Mouse (Mus musculus) left cerebral cortex, adult 9 months (tissue): ENCODE results near the gene Paf1.

ENCODE experiments used
- DNase-seq, 2 experiments: peaks; one replicate each; pipeline ENCODE4 v3.0.0; 2022; ENCODE audit warnings: low spot score in 2 of 2

Gene Paf1

GRCm38 (mm10) chr7:28370977-28371513 is 21.7 kb upstream of the Paf1 start:
- DNase-seq: no peak

GRCm38 (mm10) chr7:28371514-28371989 is 21.2 kb upstream of the Paf1 start:
- DNase-seq: no peak

- DNase-seq: peak; percentile 90 to 98
Measured at GRCm38 (mm10) chr7:28372251-28373108, 20.3 kb upstream of the Paf1 start, which contains the start of gene Plekhg2. Gene Plekhg2 (minus strand): TSS chr7:28372599.

- DNase-seq: peak in 1 of 2 experiments; percentile 85
Measured at GRCm38 (mm10) chr7:28373131-28373581, 19.6 kb upstream of the Paf1 start.

GRCm38 (mm10) chr7:28373891-28374495 is 18.8 kb upstream of the Paf1 start:
- DNase-seq: no peak

GRCm38 (mm10) chr7:28374647-28375046 is 18.1 kb upstream of the Paf1 start:
- DNase-seq: no peak

GRCm38 (mm10) chr7:28375176-28375921 is 17.4 kb upstream of the Paf1 start:
- DNase-seq: peak in 1 of 2 experiments; percentile 70

- no peak for DNase-seq
Measured at GRCm38 (mm10) chr7:28376011-28376771, 16.6 kb upstream of the Paf1 start.

- no peak for DNase-seq
Measured at GRCm38 (mm10) chr7:28377190-28378065, 15.3 kb upstream of the Paf1 start.

GRCm38 (mm10) chr7:28378066-28378690 is 14.6 kb upstream of the Paf1 start:
- no peak for DNase-seq

- peak in 1 of 2 experiments; percentile 81 for DNase-seq
Measured at GRCm38 (mm10) chr7:28378769-28379651, 13.7 kb upstream of the Paf1 start.

GRCm38 (mm10) chr7:28380237-28381016 is 12.3 kb upstream of the Paf1 start, which contains the start of gene Zfp36:
Gene Zfp36 (minus strand): TSS chr7:28380253.
- no peak for DNase-seq

- no peak for DNase-seq
Measured at GRCm38 (mm10) chr7:28381017-28381790, 11.5 kb upstream of the Paf1 start.

- peak in 1 of 2 experiments; percentile 56 for DNase-seq
Measured at GRCm38 (mm10) chr7:28381938-28382337, 10.8 kb upstream of the Paf1 start.

- DNase-seq: no peak
Measured at GRCm38 (mm10) chr7:28382347-28382951, 10.3 kb upstream of the Paf1 start.

GRCm38 (mm10) chr7:28382981-28383396 is 9.8 kb upstream of the Paf1 start:
- peak; percentile 71 to 81 for DNase-seq
